Mouse (Mus musculus): ENCODE data around the gene Capn1. TPM values are rescaled to one million over a fixed set of nuclear protein-coding genes. Genes with fewer than 3 reads are reported as not detected.

The Capn1 gene
- polyA plus RNA-seq, 2 experiments = 25.6 to 28.0 TPM

DNA sequence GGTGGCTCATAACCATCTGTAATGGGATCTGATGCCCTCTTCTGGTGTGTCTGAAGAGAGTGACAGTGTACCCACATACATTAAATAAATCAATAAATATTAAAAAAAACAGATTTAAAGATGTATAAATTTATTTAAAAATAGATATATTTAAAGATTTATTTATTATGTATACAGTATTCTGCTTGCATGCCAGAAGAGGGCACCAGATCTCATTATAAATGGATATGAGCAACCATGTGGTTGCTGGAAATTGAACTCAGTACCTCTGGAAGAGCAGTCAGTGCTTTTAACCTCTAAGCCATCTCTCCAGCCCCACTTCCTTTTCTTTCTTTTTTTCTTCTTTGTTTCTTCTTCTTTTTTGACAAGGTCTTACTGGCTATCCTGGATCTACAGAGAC lies 24.3 kb upstream of the Capn1 start:
- Histone ChIP-seq H3K9me3 (ENCODE audit: control insufficient read depth, low read length) (no peaks in the 10 kb centered on the region), H3K27ac (no peak overlapping the region), H3K4me1 (replicated peaks; ENCODE audit: control insufficient read depth in 2 of 2, insufficient read depth in 2 of 2, low read length in 1 of 2) (peaks cover 0 to 8% of the 10 kb centered on the region in 2 experiments; a peak in 2 of 4 replicates), H3K4me2 (ENCODE audit: low read depth) (no peak overlapping the region), H3K4me3 (ENCODE audit: insufficient read depth in 1 of 2, low read depth in 2 of 2, low read length in 2 of 2) (no peak overlapping the region), H3K36me3 (replicated peaks; ENCODE audit: control insufficient read depth, insufficient read depth, low read depth) (no peaks in the 10 kb centered on the region), H3K9ac (replicated peaks) (no peak overlapping the region), H3K27me3 (ENCODE audit: control insufficient read depth, insufficient read depth, low read length) (no peaks in the 10 kb centered on the region)
- no peak for ATAC-seq (ENCODE audit: insufficient read depth)
- DNase-seq (ENCODE audit: low read depth in 3 of 3, low spot score in 3 of 3) = no peak
- TF ChIP-seq EP300 (IDR thresholded peaks at IDR 0.05; ENCODE audit: low read depth) (no peak), CTCF (IDR thresholded peaks at IDR 0.05; ENCODE audit: low read depth) (peak; percentile 24; the same call in 1 of the 2 replicates)

DNA sequence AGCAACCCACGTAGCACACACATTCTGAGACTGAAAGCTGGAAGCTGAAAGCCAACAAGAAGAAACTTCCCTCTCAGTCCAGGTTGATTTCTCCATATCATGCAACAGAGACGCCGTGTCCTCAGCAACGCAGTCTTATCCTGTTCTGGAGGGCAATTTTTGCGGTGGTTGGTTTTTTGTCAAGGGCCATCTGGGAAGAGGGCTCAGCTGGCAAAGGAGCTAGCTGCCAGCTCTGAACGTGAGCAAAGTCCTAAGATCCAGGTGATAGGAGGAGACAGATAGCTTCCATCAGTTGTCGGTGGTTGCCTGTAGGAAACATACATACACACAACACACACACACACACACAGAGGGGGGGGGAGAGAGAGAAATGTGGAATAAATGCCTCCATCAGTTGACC lies 22.6 kb upstream of the Capn1 start:
- Histone ChIP-seq H3K4me1 (replicated peaks; ENCODE audit: control insufficient read depth in 2 of 2, insufficient read depth in 2 of 2, low read length in 1 of 2) (peaks cover 0 to 7% of the 10 kb centered on the region in 2 experiments; a peak in 2 of 4 replicates), H3K27ac (no peak overlapping the region), H3K36me3 (replicated peaks; ENCODE audit: control insufficient read depth, insufficient read depth, low read depth) (no peaks in the 10 kb centered on the region), H3K9me3 (ENCODE audit: control insufficient read depth, low read length) (no peaks in the 10 kb centered on the region), H3K9ac (replicated peaks) (no peak overlapping the region), H3K4me3 (ENCODE audit: insufficient read depth in 1 of 2, low read depth in 2 of 2, low read length in 2 of 2) (no peak overlapping the region), H3K27me3 (ENCODE audit: control insufficient read depth, insufficient read depth, low read length) (no peaks in the 10 kb centered on the region), H3K4me2 (ENCODE audit: low read depth) (no peak overlapping the region)
- TF ChIP-seq CTCF (IDR thresholded peaks at IDR 0.05; ENCODE audit: low read depth) (no peak), EP300 (IDR thresholded peaks at IDR 0.05; ENCODE audit: low read depth) (no peak)
- DNase-seq (ENCODE audit: low read depth in 3 of 3, low spot score in 3 of 3) (no peak), ATAC-seq (ENCODE audit: insufficient read depth) (no peak)
- WGBS (ENCODE audit: insufficient replicate concordance) = 55% methylated on average over 7 of the region's 7 CpGs

DNA sequence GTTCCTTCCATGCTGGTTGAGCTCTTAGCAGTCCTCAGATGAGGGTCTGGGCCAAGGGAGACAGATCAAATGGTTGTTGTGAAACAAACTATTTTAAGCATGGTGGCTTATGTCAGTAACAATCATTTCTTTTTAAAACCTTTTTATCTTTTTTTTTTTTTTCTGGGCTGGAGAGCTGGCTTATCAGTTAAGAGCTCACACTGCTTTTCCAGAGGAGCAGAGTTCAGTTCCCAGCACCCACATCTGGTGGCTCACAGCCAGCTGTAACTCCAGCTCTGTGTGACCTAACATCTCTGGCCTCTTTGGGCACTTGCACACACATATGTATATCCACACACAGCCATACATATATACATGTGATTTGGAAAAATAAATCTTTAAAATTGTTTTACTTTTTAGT lies 22.0 kb upstream of the Capn1 start:
- no peak overlapping the region for H3K4me2 ChIP-seq (ENCODE audit: low read depth)
- ATAC-seq (ENCODE audit: insufficient read depth) = no peak
- peaks cover 0 to 7% of the 10 kb centered on the region in 2 experiments; a peak in 2 of 4 replicates for H3K4me1 ChIP-seq (replicated peaks; ENCODE audit: control insufficient read depth in 2 of 2, insufficient read depth in 2 of 2, low read length in 1 of 2)
- H3K36me3 ChIP-seq (replicated peaks; ENCODE audit: control insufficient read depth, insufficient read depth, low read depth) = no peaks in the 10 kb centered on the region
- no peak overlapping the region for H3K4me3 ChIP-seq (ENCODE audit: insufficient read depth in 1 of 2, low read depth in 2 of 2, low read length in 2 of 2)
- H3K9me3 ChIP-seq (ENCODE audit: control insufficient read depth, low read length) = no peaks in the 10 kb centered on the region
- H3K9ac ChIP-seq (replicated peaks) = no peak overlapping the region
- no peaks in the 10 kb centered on the region for H3K27me3 ChIP-seq (ENCODE audit: control insufficient read depth, insufficient read depth, low read length)
- H3K27ac ChIP-seq = no peak overlapping the region
- TF ChIP-seq CTCF (IDR thresholded peaks at IDR 0.05; ENCODE audit: low read depth) (no peak), EP300 (IDR thresholded peaks at IDR 0.05; ENCODE audit: low read depth) (no peak)
- no peak for DNase-seq (ENCODE audit: low read depth in 3 of 3, low spot score in 3 of 3)

DNA sequence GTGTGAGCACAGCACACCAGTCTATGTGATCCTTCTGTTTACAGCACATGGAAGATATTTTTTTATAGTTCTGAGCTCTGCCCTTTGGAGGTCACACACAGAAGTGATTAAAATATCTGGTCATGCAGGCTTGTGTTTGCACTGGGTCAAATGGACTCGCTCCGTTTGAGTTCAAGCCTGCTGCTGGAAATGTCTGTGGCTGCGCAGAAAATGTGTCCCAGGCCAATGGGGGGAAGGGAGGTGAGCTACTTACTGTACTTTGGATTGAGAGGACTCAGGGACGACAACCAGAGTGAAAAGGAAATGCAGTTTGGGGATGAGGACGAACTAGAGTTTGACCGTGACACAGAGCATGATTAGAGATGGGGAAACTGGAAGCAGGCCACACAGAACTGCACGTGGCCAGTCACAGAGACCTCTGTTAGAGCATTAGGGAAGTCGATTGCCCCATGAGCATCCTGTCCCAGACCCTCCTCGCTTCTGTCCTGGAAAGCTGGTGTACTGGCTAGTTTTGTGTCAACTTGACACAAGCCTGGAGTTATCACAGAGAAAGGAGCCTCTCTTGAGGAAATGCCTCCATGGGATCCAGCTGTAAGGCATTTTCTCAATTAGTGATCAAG lies 20.4 kb upstream of the Capn1 start:
- no peak for DNase-seq (ENCODE audit: low read depth in 3 of 3, low spot score in 3 of 3)
- H3K9ac ChIP-seq (replicated peaks) = no peak overlapping the region
- WGBS (ENCODE audit: insufficient replicate concordance) = 46% methylated on average over 9 of the region's 9 CpGs
- no peak overlapping the region for H3K27ac ChIP-seq
- H3K4me1 ChIP-seq (replicated peaks; ENCODE audit: control insufficient read depth in 2 of 2, insufficient read depth in 2 of 2, low read length in 1 of 2) = peaks cover 0 to 7% of the 10 kb centered on the region in 2 experiments; a peak in 2 of 4 replicates
- no peaks in the 10 kb centered on the region for H3K9me3 ChIP-seq (ENCODE audit: control insufficient read depth, low read length)
- no peak overlapping the region for H3K4me3 ChIP-seq (ENCODE audit: insufficient read depth in 1 of 2, low read depth in 2 of 2, low read length in 2 of 2)
- H3K36me3 ChIP-seq (replicated peaks; ENCODE audit: control insufficient read depth, insufficient read depth, low read depth) = no peaks in the 10 kb centered on the region
- no peak for TF ChIP-seq CTCF (IDR thresholded peaks at IDR 0.05; ENCODE audit: low read depth)
- no peak for TF ChIP-seq EP300 (IDR thresholded peaks at IDR 0.05; ENCODE audit: low read depth)
- H3K27me3 ChIP-seq (ENCODE audit: control insufficient read depth, insufficient read depth, low read length) = no peaks in the 10 kb centered on the region
- no peak for ATAC-seq (ENCODE audit: insufficient read depth)
- no peak overlapping the region for H3K4me2 ChIP-seq (ENCODE audit: low read depth)

DNA sequence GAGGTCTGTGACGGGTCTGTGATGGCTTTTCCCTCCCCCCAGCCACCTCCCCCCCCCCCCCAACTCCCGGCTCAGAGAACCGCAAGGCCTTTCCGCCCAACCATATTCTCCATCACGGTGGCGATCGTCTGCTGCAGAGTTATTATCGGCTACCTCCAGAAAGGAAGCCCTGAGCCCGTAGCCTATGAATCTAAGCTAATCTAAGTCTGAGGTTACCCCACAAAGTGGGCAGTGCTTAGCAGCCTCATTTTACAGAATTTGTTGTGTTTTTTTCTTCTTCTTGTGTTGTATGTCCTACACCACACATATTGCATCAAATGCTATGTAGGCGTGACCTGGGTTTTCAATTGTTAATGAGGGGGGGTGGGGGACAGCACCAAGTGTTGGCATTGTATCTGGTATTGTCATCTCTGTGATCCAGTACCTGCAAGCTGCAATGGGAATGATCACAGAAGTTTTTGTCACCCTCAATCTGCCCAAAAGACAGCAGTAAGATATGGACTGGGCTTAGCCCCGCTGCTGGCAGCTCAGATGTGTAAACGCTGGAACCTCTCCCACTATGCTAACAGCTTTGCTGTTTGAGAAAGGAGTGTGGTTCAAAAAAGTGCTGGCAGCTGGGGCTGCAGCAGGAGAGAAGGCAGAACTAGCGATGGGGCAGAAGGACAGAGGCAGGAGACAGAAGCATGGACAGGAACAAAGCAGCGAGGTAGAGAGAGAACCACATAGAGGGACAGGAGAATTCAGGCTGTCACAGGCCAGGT lies 15.0 kb upstream of the Capn1 start:
- ATAC-seq (ENCODE audit: insufficient read depth) = no peak
- H3K9me3 ChIP-seq (ENCODE audit: control insufficient read depth, low read length) = no peaks in the 10 kb centered on the region
- H3K27ac ChIP-seq = no peak overlapping the region
- H3K36me3 ChIP-seq (replicated peaks; ENCODE audit: control insufficient read depth, insufficient read depth, low read depth) = no peaks in the 10 kb centered on the region
- H3K4me1 ChIP-seq (replicated peaks; ENCODE audit: control insufficient read depth in 2 of 2, insufficient read depth in 2 of 2, low read length in 1 of 2) = peaks cover 0 to 2% of the 10 kb centered on the region in 2 experiments; a peak in 1 of 4 replicates
- H3K9ac ChIP-seq (replicated peaks) = no peak overlapping the region
- WGBS (ENCODE audit: insufficient replicate concordance) = 38% methylated on average over 14 of the region's 14 CpGs
- TF ChIP-seq CTCF (IDR thresholded peaks at IDR 0.05; ENCODE audit: low read depth) = no peak
- TF ChIP-seq EP300 (IDR thresholded peaks at IDR 0.05; ENCODE audit: low read depth) = no peak
- H3K27me3 ChIP-seq (ENCODE audit: control insufficient read depth, insufficient read depth, low read length) = no peaks in the 10 kb centered on the region
- H3K4me2 ChIP-seq (ENCODE audit: low read depth) = no peak overlapping the region
- no peak overlapping the region for H3K4me3 ChIP-seq (ENCODE audit: insufficient read depth in 1 of 2, low read depth in 2 of 2, low read length in 2 of 2)
- DNase-seq (ENCODE audit: low read depth in 3 of 3, low spot score in 3 of 3) = no peak
